Comparison of ENCODE assay signal across 28 mouse cellular contexts in the genomic region with DNA sequence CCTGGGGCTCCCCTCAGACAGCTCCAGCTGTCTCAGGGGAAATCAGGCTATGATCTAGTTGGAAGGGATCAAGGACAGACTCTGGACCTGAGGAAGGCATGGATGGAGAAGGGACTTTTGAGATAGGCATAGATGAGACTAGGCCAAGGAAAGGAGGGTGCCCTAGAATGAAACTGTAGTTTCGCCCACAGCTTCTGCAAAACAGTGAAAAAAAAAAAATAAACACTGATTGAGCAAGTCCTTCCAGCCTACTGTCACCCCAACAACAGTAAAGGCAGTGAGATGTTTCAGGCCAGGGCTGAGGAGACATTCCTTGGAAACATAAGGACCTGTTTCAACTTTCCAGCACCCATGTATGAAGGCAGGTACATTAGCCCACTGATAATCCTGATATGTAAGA. TPM values are rescaled to one million over a fixed set of nuclear protein-coding genes. Genes with fewer than 3 reads are reported as not detected.
"Had no signal": no experiment of that assay in that cellular context is flagged by ENCODE, and none has a peak within 500 bp of the region (broad histone marks: within the 10 kb centered on the region; RNA-seq: fewer than 3 reads in every experiment).

No protein-coding gene starts in this region.

- H3K27ac ChIP-seq: liver, embryonic 15.5 days; macrophage; midbrain, embryonic 13.5 days; midbrain, embryonic 15.5 days; neural tube, embryonic 13.5 days; neural tube, embryonic 15.5 days had no signal

- H3K4me3 ChIP-seq: liver, embryonic 15.5 days; megakaryocyte, embryonic 14.5 days; midbrain, embryonic 13.5 days; midbrain, embryonic 15.5 days; myocyte; neural tube, embryonic 13.5 days; neural tube, embryonic 15.5 days had no signal

- H3K4me1 ChIP-seq: liver, embryonic 15.5 days; megakaryocyte, embryonic 14.5 days; midbrain, embryonic 13.5 days; midbrain, embryonic 15.5 days; neural tube, embryonic 13.5 days; neural tube, embryonic 15.5 days had no signal

- DNase-seq: lung, adult 18-20 months; lung, embryonic 14.5 days; lung, postnatal 10 days; lung, postnatal 36 days; retina, postnatal 1 day; right cerebral cortex, adult 18-20 months; right cerebral cortex, postnatal 25 days; right cerebral cortex, postnatal 4 days; spleen, adult 18-20 months; thymus, adult 18-20 months; thymus, postnatal 14 days; thymus, postnatal 36 days had no signal

- ATAC-seq: midbrain, embryonic 13.5 days; midbrain, embryonic 15.5 days had no signal

RNA-seq across cellular contexts. Expression of gene Cd177, which starts 1.6 kb away (rescaled TPM):
- polyA plus RNA-seq: midbrain, embryonic 11.5 days; myocyte; neural tube, embryonic 11.5 days had no signal

RNA-seq across cellular contexts. Expression of gene Ceacam10, which starts 18.5 kb away (rescaled TPM):
- total RNA-seq: midbrain, postnatal 0 days had no signal
- polyA plus RNA-seq: lung, embryonic 14.5 days; lung, embryonic 16.5 days; midbrain, embryonic 11.5 days; midbrain, embryonic 13.5 days; midbrain, embryonic 15.5 days; myocyte; neural tube, embryonic 11.5 days; stomach, embryonic 14.5 days had no signal

RNA-seq across cellular contexts. Expression of gene Gm4763, which starts 31.8 kb away (rescaled TPM):
- total RNA-seq: midbrain, postnatal 0 days had no signal
- polyA plus RNA-seq: liver, embryonic 15.5 days; lung, embryonic 14.5 days; lung, embryonic 16.5 days; macrophage; midbrain, embryonic 11.5 days; midbrain, embryonic 13.5 days; midbrain, embryonic 15.5 days; midbrain, postnatal 0 days; myocyte; neural tube, embryonic 11.5 days; neural tube, embryonic 13.5 days; neural tube, embryonic 15.5 days; small intestine, adult 2 months; stomach, embryonic 14.5 days; stomach, embryonic 16.5 days had no signal

RNA-seq across cellular contexts. Expression of gene BC049730, which starts 49.5 kb away (rescaled TPM):
- total RNA-seq: midbrain, postnatal 0 days had no signal
- polyA plus RNA-seq: liver, embryonic 15.5 days; lung, embryonic 14.5 days; lung, embryonic 16.5 days; macrophage; midbrain, embryonic 11.5 days; midbrain, embryonic 13.5 days; midbrain, embryonic 15.5 days; midbrain, postnatal 0 days; myocyte; neural tube, embryonic 11.5 days; neural tube, embryonic 13.5 days; neural tube, embryonic 15.5 days; small intestine, adult 2 months; stomach, embryonic 14.5 days; stomach, embryonic 16.5 days; thymus, postnatal 0 days had no signal
